Mouse (Mus musculus): ENCODE data around the gene Lars2. TPM values are rescaled to one million over a fixed set of nuclear protein-coding genes. Genes with fewer than 3 reads are reported as not detected.

Gene Lars2
- polyA plus RNA-seq, 1 experiment from 2014 or later: 964 TPM

GRCm38 (mm10) chr9:123500480-123500879 is 133.8 kb downstream of the Lars2 start:
- no peaks in the 10 kb centered on the region for H3K27me3 ChIP-seq
- peaks cover 45% of the 10 kb centered on the region for H3K36me3 ChIP-seq
- ATAC-seq (replicated peaks; ENCODE audit: low FRiP score): no peak
- no peak overlapping the region for H3K9ac ChIP-seq
- H3K9me3 ChIP-seq (replicated peaks): no peaks in the 10 kb centered on the region
- no peak overlapping the region for H3K27ac ChIP-seq
- no peak overlapping the region for H3K4me2 ChIP-seq
- 85% methylated on average over 4 of the region's 4 CpGs for WGBS
- no peak overlapping the region for H3K4me3 ChIP-seq (replicated peaks)
- H3K4me1 ChIP-seq: peaks cover 20% of the 10 kb centered on the region

GRCm38 (mm10) chr9:123503171-123503834 is 136.6 kb downstream of the Lars2 start:
- no peaks in the 10 kb centered on the region for H3K27me3 ChIP-seq
- H3K4me3 ChIP-seq (replicated peaks): no peak overlapping the region
- peaks cover 45% of the 10 kb centered on the region for H3K36me3 ChIP-seq
- WGBS: 82% methylated on average over 5 of the region's 5 CpGs
- no peak overlapping the region for H3K9ac ChIP-seq
- H3K4me1 ChIP-seq: peaks cover 13% of the 10 kb centered on the region; the same call in 1 of the 2 replicates
- H3K9me3 ChIP-seq (replicated peaks): no peaks in the 10 kb centered on the region
- ATAC-seq (replicated peaks; ENCODE audit: low FRiP score): no peak
- no peak overlapping the region for H3K27ac ChIP-seq
- no peak overlapping the region for H3K4me2 ChIP-seq

- peaks cover 41% of the 10 kb centered on the region for H3K36me3 ChIP-seq
- peak; percentile 78 for ATAC-seq (replicated peaks; ENCODE audit: low FRiP score)
Measured at GRCm38 (mm10) chr9:123504325-123504724, 137.6 kb downstream of the Lars2 start.

GRCm38 (mm10) chr9:123505598-123505997 is 138.9 kb downstream of the Lars2 start:
- no peak overlapping the region for H3K4me3 ChIP-seq (replicated peaks)
- no peaks in the 10 kb centered on the region for H3K9me3 ChIP-seq (replicated peaks)
- no peak for ATAC-seq (replicated peaks; ENCODE audit: low FRiP score)
- no peak overlapping the region for H3K9ac ChIP-seq
- no peak overlapping the region for H3K4me2 ChIP-seq
- no peaks in the 10 kb centered on the region for H3K27me3 ChIP-seq
- WGBS: 57% methylated on average over 1 of the region's 1 CpGs
- peaks cover 23% of the 10 kb centered on the region for H3K4me1 ChIP-seq
- H3K27ac ChIP-seq: 0 out of 2 replicates have a peak overlapping the region, but pooled peaks have one; percentile 1
- peaks cover 37% of the 10 kb centered on the region for H3K36me3 ChIP-seq

More at GRCm38 (mm10) chr9:123504325-123504724, 137.6 kb downstream of the Lars2 start:
- Histone ChIP-seq H3K27me3 (no peaks in the 10 kb centered on the region), H3K9ac (no peak overlapping the region), H3K4me2 (no peak overlapping the region), H3K4me3 (replicated peaks) (no peak overlapping the region), H3K9me3 (replicated peaks) (no peaks in the 10 kb centered on the region), H3K4me1 (peaks cover 16% of the 10 kb centered on the region; the same call in 1 of the 2 replicates), H3K27ac (no peak overlapping the region)
- WGBS: 16% methylated on average over 2 of the region's 2 CpGs

GRCm38 (mm10) chr9:123506270-123507146 is 139.8 kb downstream of the Lars2 start:
- peaks cover 37% of the 10 kb centered on the region for H3K36me3 ChIP-seq
- H3K4me3 ChIP-seq (replicated peaks): no peak overlapping the region
- H3K4me1 ChIP-seq: peaks cover 27% of the 10 kb centered on the region
- 0 out of 2 replicates have a peak, but pooled peaks have one; percentile 33 for ATAC-seq (replicated peaks; ENCODE audit: low FRiP score)
- 50% methylated on average over 4 of the region's 4 CpGs for WGBS
- no peak overlapping the region for H3K9ac ChIP-seq
- 0 out of 2 replicates have a peak overlapping the region, but pooled peaks have one; percentile 37 for H3K27ac ChIP-seq
- H3K4me2 ChIP-seq: peak overlapping the region; percentile 14; the same call in 1 of the 2 replicates
- no peaks in the 10 kb centered on the region for H3K27me3 ChIP-seq
- no peaks in the 10 kb centered on the region for H3K9me3 ChIP-seq (replicated peaks)

GRCm38 (mm10) chr9:123507380-123507779 is 140.7 kb downstream of the Lars2 start:
- no peak overlapping the region for H3K9ac ChIP-seq
- H3K27me3 ChIP-seq: no peaks in the 10 kb centered on the region
- H3K4me1 ChIP-seq: peaks cover 27% of the 10 kb centered on the region
- 85% methylated on average over 2 of the region's 2 CpGs for WGBS
- H3K4me2 ChIP-seq: no peak overlapping the region
- H3K27ac ChIP-seq: no peak overlapping the region
- no peak for ATAC-seq (replicated peaks; ENCODE audit: low FRiP score)
- H3K4me3 ChIP-seq (replicated peaks): no peak overlapping the region
- peaks cover 39% of the 10 kb centered on the region for H3K36me3 ChIP-seq
- H3K9me3 ChIP-seq (replicated peaks): no peaks in the 10 kb centered on the region

- Histone ChIP-seq H3K4me2 (no peak overlapping the region), H3K4me3 (replicated peaks) (no peak overlapping the region), H3K4me1 (peaks cover 27% of the 10 kb centered on the region), H3K27ac (no peak overlapping the region), H3K9me3 (replicated peaks) (no peaks in the 10 kb centered on the region), H3K36me3 (peaks cover 38% of the 10 kb centered on the region), H3K27me3 (no peaks in the 10 kb centered on the region), H3K9ac (no peak overlapping the region)
- no peak for ATAC-seq (replicated peaks; ENCODE audit: low FRiP score)
- 87% methylated on average over 2 of the region's 2 CpGs for WGBS
Measured at GRCm38 (mm10) chr9:123508986-123509385, 142.3 kb downstream of the Lars2 start.

GRCm38 (mm10) chr9:123509638-123510604 is 143.2 kb downstream of the Lars2 start:
- H3K27ac ChIP-seq: peak overlapping the region; percentile 75
- H3K4me1 ChIP-seq: peaks cover 27% of the 10 kb centered on the region
- H3K36me3 ChIP-seq: peaks cover 40% of the 10 kb centered on the region
- 61% methylated on average over 8 of the region's 8 CpGs for WGBS
- ATAC-seq (replicated peaks; ENCODE audit: low FRiP score): peak; percentile 55
- peak overlapping the region; percentile 37 for H3K4me2 ChIP-seq
- H3K9me3 ChIP-seq (replicated peaks): no peaks in the 10 kb centered on the region
- no peak overlapping the region for H3K4me3 ChIP-seq (replicated peaks)
- H3K27me3 ChIP-seq: no peaks in the 10 kb centered on the region
- H3K9ac ChIP-seq: no peak overlapping the region

GRCm38 (mm10) chr9:123510926-123511325 is 144.2 kb downstream of the Lars2 start:
- Histone ChIP-seq H3K36me3 (peaks cover 40% of the 10 kb centered on the region), H3K4me2 (no peak overlapping the region), H3K4me1 (peaks cover 23% of the 10 kb centered on the region), H3K9me3 (replicated peaks) (no peaks in the 10 kb centered on the region), H3K27me3 (no peaks in the 10 kb centered on the region), H3K9ac (no peak overlapping the region), H3K4me3 (replicated peaks) (no peak overlapping the region), H3K27ac (peak overlapping the region; percentile 75)
- 0 out of 2 replicates have a peak, but pooled peaks have one; percentile 28 for ATAC-seq (replicated peaks; ENCODE audit: low FRiP score)
- WGBS: 87% methylated on average over 5 of the region's 5 CpGs

Measured in kidney, embryonic 15.5 days (tissue).